Mouse (Mus musculus) C2C12 (cell line): ENCODE measurements at regions not wholly inside any gene's neighbourhood (a gene's known extent, or its start where the extent isn't known, plus 50 kb on each side); places are given as distances from the start of the nearest gene placed in this dataset.

Experiments used
- H3K27me3 ChIP-seq: one replicate; pipeline ENCODE4 v1.6.1; 2011; ENCODE audit not compliant: control insufficient read depth, insufficient read depth, insufficient read length
- H3K36me3 ChIP-seq: one replicate; pipeline ENCODE4 v1.6.1; 2011; ENCODE audit not compliant: control insufficient read depth, insufficient read depth
- H3K4me3 ChIP-seq: one replicate; pipeline ENCODE4 v1.5.1; 2011; ENCODE audit warnings: mild to moderate bottlenecking, control low read depth; ENCODE audit not compliant: poor library complexity, insufficient read depth, severe bottlenecking
- H3K79me2 ChIP-seq: one replicate; pipeline ENCODE4 v1.6.1; 2011; ENCODE audit not compliant: control insufficient read depth, insufficient read depth
- H3K79me3 ChIP-seq: one replicate; pipeline ENCODE4 v1.6.1; 2011; ENCODE audit warnings: low read depth, control low read depth
- H3ac ChIP-seq: one replicate; pipeline ENCODE3; 2011; ENCODE audit warnings: low read depth; ENCODE audit not compliant: control insufficient read depth, insufficient read length
- CEBPB ChIP-seq: IDR thresholded peaks from one replicate; pipeline ENCODE4 v1.6.1; 2011; ENCODE audit warnings: low read depth, mild to moderate bottlenecking, control low read depth, moderate library complexity
- CTCF ChIP-seq: IDR thresholded peaks from one replicate; pipeline ENCODE4 v1.5.1; 2011; ENCODE audit not compliant: control insufficient read depth, insufficient read depth, insufficient read length
- FOSL1 ChIP-seq: IDR thresholded peaks from one replicate; pipeline ENCODE4 v1.8.0; 2011; ENCODE audit warnings: mild to moderate bottlenecking, low read length; ENCODE audit not compliant: poor library complexity, insufficient read depth, severe bottlenecking
- MAX ChIP-seq: IDR thresholded peaks from one replicate; pipeline ENCODE4 v1.6.1; 2011; ENCODE audit warnings: mild to moderate bottlenecking, control low read depth
- MYOD1 ChIP-seq: IDR thresholded peaks from one replicate; pipeline ENCODE4 v1.6.1; 2011; ENCODE audit warnings: low read depth; ENCODE audit not compliant: control insufficient read depth, insufficient read length
- MYOG ChIP-seq: IDR thresholded peaks from one replicate; pipeline ENCODE4 v1.6.1; 2011; ENCODE audit not compliant: control insufficient read depth, insufficient read length; ENCODE audit errors: extremely low read depth
- USF1 ChIP-seq: IDR thresholded peaks from one replicate; pipeline ENCODE4 v1.6.1; 2011; ENCODE audit warnings: low read depth, mild to moderate bottlenecking, control low read depth, moderate library complexity

DNA sequence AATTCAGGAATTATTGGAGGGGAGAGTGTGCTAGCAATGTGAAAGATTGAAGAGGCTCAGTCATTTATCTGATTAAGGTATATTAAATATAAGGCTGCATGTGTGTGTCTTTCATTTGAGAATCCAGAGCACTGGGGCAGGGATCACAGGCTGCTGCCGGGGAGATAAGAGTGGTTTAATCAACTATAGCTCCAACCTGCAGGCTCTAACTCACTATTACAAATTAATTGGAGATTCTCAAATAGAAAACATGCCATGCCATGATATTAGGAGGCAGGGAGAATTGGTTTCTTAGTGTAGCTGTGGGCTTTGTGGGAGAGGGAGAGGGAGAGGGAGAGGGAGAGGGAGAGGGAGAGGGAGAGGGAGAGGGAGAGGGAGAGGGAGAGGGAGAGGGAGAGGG is 165.9 kb upstream of the Gm5148 start:
- no peaks in the 10 kb centered on the region for H3K36me3 ChIP-seq
- no peaks in the 10 kb centered on the region for H3K79me3 ChIP-seq
- no peaks in the 10 kb centered on the region for H3K79me2 ChIP-seq
- H3K4me3 ChIP-seq: no peak overlapping the region
- H3K27me3 ChIP-seq: no peaks in the 10 kb centered on the region
- H3ac ChIP-seq: no peak overlapping the region
- TF ChIP-seq CEBPB (no peak), MAX (no peak), FOSL1 (no peak), MYOD1 (no peak), MYOG (no peak), USF1 (no peak), CTCF (no peak)

DNA sequence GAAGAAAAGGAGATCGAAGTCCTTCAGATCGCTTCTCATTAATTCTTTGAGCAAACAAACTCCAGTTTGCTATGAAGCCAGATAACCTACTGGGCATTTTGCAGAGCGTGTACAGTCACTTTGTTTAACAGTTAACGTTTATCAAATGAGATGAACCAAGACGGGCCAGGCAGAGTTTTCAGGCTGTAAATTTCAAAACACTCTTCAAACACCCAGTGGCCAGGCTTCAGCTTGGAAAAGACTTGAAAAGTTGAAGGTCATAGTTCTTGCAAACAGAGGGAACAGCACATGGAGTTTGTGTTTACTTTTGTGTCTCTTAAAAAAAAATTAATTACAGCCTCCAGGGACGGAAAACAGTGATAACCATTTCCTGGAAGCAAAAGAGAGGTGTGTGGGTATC is 164.2 kb upstream of the Gm5148 start:
- no peak for TF ChIP-seq CTCF
- TF ChIP-seq FOSL1: no peak
- no peak for TF ChIP-seq MYOD1
- TF ChIP-seq CEBPB: no peak
- TF ChIP-seq USF1: no peak
- no peak for TF ChIP-seq MAX
- TF ChIP-seq MYOG: no peak
- Histone ChIP-seq H3K4me3 (no peak overlapping the region), H3K79me3 (no peaks in the 10 kb centered on the region), H3K79me2 (no peaks in the 10 kb centered on the region), H3ac (no peak overlapping the region), H3K27me3 (no peaks in the 10 kb centered on the region), H3K36me3 (no peaks in the 10 kb centered on the region)

- TF ChIP-seq MAX (no peak), USF1 (no peak), MYOD1 (no peak), CEBPB (no peak), FOSL1 (no peak), CTCF (no peak), MYOG (no peak)
- Histone ChIP-seq H3K36me3 (no peaks in the 10 kb centered on the region), H3K4me3 (no peak overlapping the region), H3ac (no peak overlapping the region), H3K27me3 (no peaks in the 10 kb centered on the region), H3K79me3 (no peaks in the 10 kb centered on the region), H3K79me2 (no peaks in the 10 kb centered on the region)
These were observed 163.4 kb upstream of the Gm5148 start for GRCm38 (mm10) chr3:37887711-37888110.

DNA sequence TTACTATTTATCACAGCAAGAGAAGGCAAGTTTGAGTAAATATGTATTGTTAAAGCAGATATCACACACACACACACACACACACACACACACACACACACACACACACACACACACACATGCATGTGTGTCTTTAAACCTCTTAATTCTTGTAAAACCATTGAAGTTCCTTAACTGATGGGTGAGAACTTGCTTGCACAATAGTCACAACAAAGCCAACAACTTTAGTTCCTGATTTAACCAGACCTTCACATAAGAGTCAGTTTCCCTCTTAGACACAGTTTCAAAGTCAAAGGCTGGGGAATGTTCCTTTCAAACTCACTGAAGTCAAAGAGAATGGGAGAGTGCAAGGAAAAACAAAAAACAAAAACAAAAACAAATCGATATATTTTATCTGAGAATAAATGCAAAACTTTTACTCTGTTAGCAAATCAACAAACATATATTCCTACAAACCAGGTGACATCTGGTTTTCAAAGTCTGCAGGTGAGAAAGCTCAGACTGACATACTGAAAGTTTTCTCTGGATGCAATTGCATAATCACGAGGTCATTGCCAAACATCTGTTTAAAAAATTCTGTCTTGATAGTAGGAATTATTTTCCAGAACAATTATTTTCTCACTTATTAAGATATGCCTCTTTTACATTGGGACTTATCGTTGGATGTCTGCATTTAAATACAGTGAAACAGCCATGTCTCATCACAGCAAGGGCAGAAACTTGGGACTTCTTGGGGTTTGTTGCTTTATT is 162.6 kb upstream of the Gm5148 start:
- Histone ChIP-seq H3K79me2 (no peaks in the 10 kb centered on the region), H3K4me3 (no peak overlapping the region)

GRCm38 (mm10) chr3:37885776-37886175 is 161.5 kb upstream of the Gm5148 start:
- Histone ChIP-seq H3K27me3 (no peaks in the 10 kb centered on the region), H3K79me3 (no peaks in the 10 kb centered on the region), H3K36me3 (no peaks in the 10 kb centered on the region), H3ac (no peak overlapping the region), H3K4me3 (no peak overlapping the region), H3K79me2 (no peaks in the 10 kb centered on the region)
- TF ChIP-seq MYOG (no peak), CTCF (no peak), MAX (no peak), CEBPB (no peak), MYOD1 (no peak), FOSL1 (no peak), USF1 (no peak)

More for the DNA sequence above, 162.6 kb upstream of the Gm5148 start:
- H3K27me3 ChIP-seq: no peaks in the 10 kb centered on the region
- no peak overlapping the region for H3ac ChIP-seq
- no peaks in the 10 kb centered on the region for H3K79me3 ChIP-seq
- no peaks in the 10 kb centered on the region for H3K36me3 ChIP-seq
- no peak for TF ChIP-seq CEBPB
- TF ChIP-seq FOSL1: no peak
- TF ChIP-seq MYOD1: no peak
- no peak for TF ChIP-seq CTCF
- no peak for TF ChIP-seq MAX
- no peak for TF ChIP-seq USF1
- no peak for TF ChIP-seq MYOG

DNA sequence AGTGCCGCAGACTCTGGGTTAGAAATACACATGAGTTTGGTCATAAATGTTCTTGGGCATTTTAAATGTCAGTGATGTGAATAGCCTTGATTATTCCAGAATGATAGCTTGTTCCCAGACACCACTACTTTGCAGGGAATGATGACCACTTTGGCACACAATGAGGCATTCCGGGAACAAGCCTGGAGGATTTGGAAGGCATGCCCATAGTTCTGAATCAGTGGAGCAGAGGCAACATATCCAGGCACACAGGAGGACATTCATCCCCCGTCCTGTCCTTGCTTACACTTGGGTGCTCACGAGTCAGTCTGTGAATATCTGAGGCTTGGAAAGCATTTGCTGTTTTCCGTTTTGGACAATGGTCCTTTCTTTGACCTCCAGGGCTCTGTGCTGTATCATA is 158.1 kb upstream of the Gm5148 start:
- no peaks in the 10 kb centered on the region for H3K27me3 ChIP-seq
- H3K4me3 ChIP-seq: no peak overlapping the region
- H3ac ChIP-seq: no peak overlapping the region
- no peaks in the 10 kb centered on the region for H3K79me2 ChIP-seq
- TF ChIP-seq MAX (no peak), CEBPB (no peak), CTCF (no peak), USF1 (no peak), FOSL1 (no peak), MYOD1 (no peak), MYOG (no peak)
- no peaks in the 10 kb centered on the region for H3K79me3 ChIP-seq
- no peaks in the 10 kb centered on the region for H3K36me3 ChIP-seq
